Mouse (Mus musculus) adipose tissue, adult 10 weeks (tissue): ENCODE measurements around the gene Ssr1. TPM values are rescaled to one million over a fixed set of nuclear protein-coding genes. Genes with fewer than 3 reads are reported as not detected.

Experiments
- polyA plus RNA-seq: library from polyadenylated mRNA; stranded (reverse); fragments of 350-450 nt; fragmentation: Illumina TruSeq; extraction: RNeasy Lipid Tissue Mini Kit (QIAGEN cat#74804); gene quantifications from one replicate; pipeline ENCODE4 v1.2.3, GENCODE M21; 2014; ENCODE audit warnings: low read depth, low replicate concordance

Ssr1 gene
- polyA plus RNA-seq, result 64.6 TPM

GRCm38 (mm10) chr13:37993704-37994404 lies at the start of gene Ssr1:
Gene Ssr1, minus strand, starts transcription at chr13:37994217.

GRCm38 (mm10) chr13:38037044-38037687 lies 43.1 kb upstream of the Ssr1 start, which contains the start of gene Cage1:
Gene Cage1, minus strand, starts transcription at chr13:38037069.

DNA sequence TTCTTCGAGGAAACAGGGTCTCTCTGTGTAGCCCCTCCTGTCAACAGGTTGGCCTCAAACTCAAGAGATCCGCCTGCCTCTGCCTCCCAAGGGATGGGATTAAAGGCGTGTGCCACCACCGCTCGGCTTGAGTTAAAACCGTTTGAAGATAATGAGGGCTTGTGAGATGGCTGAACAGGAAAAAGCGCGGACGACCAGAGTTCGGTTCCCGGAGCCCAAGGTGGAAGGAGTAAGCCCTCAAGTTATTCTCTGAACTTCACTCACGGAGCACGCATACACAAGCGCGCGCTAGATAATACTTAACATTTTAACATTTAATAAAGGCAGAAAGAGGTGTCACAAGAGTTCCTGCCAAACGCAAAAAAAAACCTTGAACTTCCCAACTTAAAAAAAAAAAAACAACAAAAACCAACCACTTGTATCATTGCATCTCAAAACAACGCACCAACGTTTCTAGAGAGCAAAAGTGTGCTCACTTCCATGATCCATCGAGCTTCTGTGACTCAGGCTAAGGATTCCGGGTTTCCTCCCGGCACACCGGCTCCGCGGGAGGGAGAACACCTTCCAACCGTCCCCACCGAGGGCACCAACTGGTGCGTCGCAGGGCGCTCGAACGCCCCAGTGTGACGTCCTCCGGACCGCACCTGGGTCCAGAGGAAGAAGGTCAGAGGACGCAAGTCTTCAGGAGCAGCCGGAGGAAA lies 42.5 kb upstream of the Ssr1 start, which contains the start of gene Riok1:
Gene Riok1, plus strand, starts transcription at position 653 of the 701 bp plus-strand sequence.

Other genes with a start within 250 kb of the Ssr1 start
- gene Rreb1, start 215.8 kb downstream of the Ssr1 start, polyA plus RNA-seq, result 24.2 TPM
- gene Riok1, start 42.8 kb upstream of the Ssr1 start, polyA plus RNA-seq, result 16.2 TPM
- 8.1 TPM for gene Cage1, start 42.9 kb upstream of the Ssr1 start, polyA plus RNA-seq
- 39.9 TPM for gene Dsp, start 157.1 kb upstream of the Ssr1 start, polyA plus RNA-seq
- 17.0 TPM for gene Snrnp48, start 210.7 kb upstream of the Ssr1 start, polyA plus RNA-seq